Mouse (Mus musculus): ENCODE measurements at regions not wholly inside any gene's neighbourhood (a gene's known extent, or its start where the extent isn't known, plus 50 kb on each side); places are given as distances from the start of the nearest gene placed in this dataset.

- TF ChIP-seq CTCF (IDR thresholded peaks at IDR 0.05; ENCODE audit: low read depth) (no peak), EP300 (IDR thresholded peaks at IDR 0.05; ENCODE audit: low read depth) (no peak)
Observed at GRCm38 (mm10) chr11:43976024-43976423, 75.0 kb upstream of the Adra1b start.

Data from liver, postnatal 0 days (tissue).